ENCODE assay signal across 12 mouse cellular contexts in the genomic region with DNA sequence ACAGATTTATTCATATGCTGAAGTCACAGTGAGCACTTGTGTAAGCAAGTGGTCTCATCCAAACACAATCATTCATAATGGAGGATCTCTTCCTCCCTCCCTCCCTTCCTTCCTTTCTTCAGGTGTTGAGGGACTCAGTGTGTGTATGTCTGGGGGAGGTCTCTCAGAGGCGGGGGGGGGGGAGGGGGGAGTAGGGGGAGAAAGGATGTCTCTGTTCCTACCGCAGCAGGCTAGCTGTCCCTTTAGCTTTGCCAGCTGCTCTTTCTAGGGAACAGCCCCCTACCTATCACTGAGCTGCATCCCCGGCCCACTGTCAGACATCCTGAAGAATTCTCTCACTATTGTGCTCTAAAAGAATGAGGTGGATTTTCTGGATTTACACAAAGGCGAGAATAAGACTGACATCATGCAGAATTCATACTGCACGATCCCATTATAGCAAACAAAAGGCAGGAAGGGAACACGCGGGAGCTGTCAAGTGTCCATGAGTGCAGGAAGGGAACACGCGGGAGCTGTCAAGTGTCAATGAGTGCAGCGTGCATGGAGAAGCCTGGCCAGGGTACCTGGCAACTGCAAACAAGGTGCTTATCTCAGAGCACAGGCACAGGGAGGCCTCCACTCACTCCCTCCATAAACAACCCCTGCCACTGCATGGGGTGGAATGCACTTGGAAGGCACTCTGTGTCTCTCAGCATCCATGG.
A peak's percentile ranks its signal among the peaks of the same experiment; 100 is the strongest.
DNase-seq lines count a peak whose midpoint lies in the region; ATAC-seq and TF ChIP-seq lines count a peak whose summit lies in the region.
"Had no signal": no experiment of that assay in that cellular context is flagged by ENCODE, and none has a peak within 500 bp of the region (broad histone marks: within the 10 kb centered on the region; RNA-seq: fewer than 3 reads in every experiment).

No protein-coding gene starts in this region.

- H3K4me3 ChIP-seq in layer of hippocampus, adult 2 months: no peak overlapping the region
- H3K4me3 ChIP-seq in forebrain, embryonic 12.5 days (replicated peaks): no peak overlapping the region
- H3K4me3 ChIP-seq in liver, embryonic 11.5 days (ENCODE audit: low read depth, low read length): no peak overlapping the region
- H3K4me3 ChIP-seq in midbrain, embryonic 14.5 days (replicated peaks; ENCODE audit: low read depth, low read length): no peak overlapping the region
- H3K4me3 ChIP-seq in kidney, adult 2 months (ENCODE audit: insufficient read depth, low read depth, low read length): no peak overlapping the region
- H3K4me3 ChIP-seq: embryonic facial prominence, embryonic 15.5 days; limb, embryonic 13.5 days had no signal

- DNase-seq in layer of hippocampus, adult 2 months (ENCODE audit: low spot score in 2 of 2): no peak
- no peak for DNase-seq in layer of hippocampus, postnatal 36 days
- DNase-seq in liver, embryonic 11.5 days (ENCODE audit: low spot score): no peak
- peak; percentile 65 for DNase-seq in midbrain, embryonic 14.5 days
- DNase-seq in thymus, postnatal 14 days: no peak
- no peak for DNase-seq in cerebellum, postnatal 25 days
- DNase-seq in kidney, adult 2 months: no peak
- DNase-seq: adrenal gland, postnatal 36 days; kidney, adult 11 months had no signal

- no peaks in the 10 kb centered on the region for H3K9me3 ChIP-seq in forebrain, embryonic 12.5 days
- no peaks in the 10 kb centered on the region for H3K9me3 ChIP-seq in liver, embryonic 11.5 days (ENCODE audit: control insufficient read depth, low read length)
- H3K9me3 ChIP-seq in midbrain, embryonic 14.5 days (ENCODE audit: control insufficient read depth, low read length): no peaks in the 10 kb centered on the region
- H3K9me3 ChIP-seq: embryonic facial prominence, embryonic 15.5 days; limb, embryonic 13.5 days had no signal

- H3K27ac ChIP-seq in layer of hippocampus, adult 2 months: peak overlapping the region; percentile 46
- H3K27ac ChIP-seq in forebrain, embryonic 12.5 days: peak overlapping the region; percentile 70
- H3K27ac ChIP-seq in liver, embryonic 11.5 days (ENCODE audit: low read depth, low read length): peak overlapping the region; percentile 89
- peak overlapping the region; percentile 68 for H3K27ac ChIP-seq in midbrain, embryonic 14.5 days (replicated peaks; ENCODE audit: low read depth, low read length)
- no peak overlapping the region for H3K27ac ChIP-seq in kidney, adult 2 months (ENCODE audit: insufficient read depth, low read depth, low read length)
- H3K27ac ChIP-seq: embryonic facial prominence, embryonic 15.5 days; limb, embryonic 13.5 days had no signal

- ATAC-seq in forebrain, embryonic 12.5 days (ENCODE audit: low FRiP score): no peak
- ATAC-seq in liver, embryonic 11.5 days (replicated peaks; ENCODE audit: low FRiP score): peak; percentile 77
- ATAC-seq in midbrain, embryonic 14.5 days (ENCODE audit: low FRiP score, low TSS enrichment): no peak

- no peak overlapping the region for H3K9ac ChIP-seq in forebrain, embryonic 12.5 days
- peak overlapping the region; percentile 55 for H3K9ac ChIP-seq in liver, embryonic 11.5 days (ENCODE audit: low read depth, low read length)
- no peak overlapping the region; the same call in 1 of the 2 replicates for H3K9ac ChIP-seq in midbrain, embryonic 14.5 days (replicated peaks; ENCODE audit: low read length)
- H3K9ac ChIP-seq: embryonic facial prominence, embryonic 15.5 days; limb, embryonic 13.5 days had no signal

- no peak for TF ChIP-seq CTCF in layer of hippocampus, adult 2 months (conservative IDR thresholded peaks at IDR 0.05)
- no peak for TF ChIP-seq CTCF in kidney, adult 2 months (conservative IDR thresholded peaks at IDR 0.05; ENCODE audit: insufficient read depth, insufficient read length, low read depth, low read length)

- no peaks in the 10 kb centered on the region for H3K27me3 ChIP-seq in forebrain, embryonic 12.5 days
- no peaks in the 10 kb centered on the region for H3K27me3 ChIP-seq in liver, embryonic 11.5 days (replicated peaks; ENCODE audit: control insufficient read depth, insufficient read depth, low read length)
- H3K27me3 ChIP-seq in midbrain, embryonic 14.5 days (ENCODE audit: control insufficient read depth, insufficient read depth, low read length): no peaks in the 10 kb centered on the region
- no peaks in the 10 kb centered on the region for H3K27me3 ChIP-seq in kidney, adult 2 months (replicated peaks; ENCODE audit: control insufficient read depth, insufficient read depth, low read length)
- H3K27me3 ChIP-seq: embryonic facial prominence, embryonic 15.5 days; limb, embryonic 13.5 days had no signal

- H3K4me2 ChIP-seq in forebrain, embryonic 12.5 days: no peak overlapping the region
- peak overlapping the region; percentile 49 for H3K4me2 ChIP-seq in liver, embryonic 11.5 days
- H3K4me2 ChIP-seq in midbrain, embryonic 14.5 days (ENCODE audit: low read length): no peak overlapping the region
- H3K4me2 ChIP-seq: embryonic facial prominence, embryonic 15.5 days; limb, embryonic 13.5 days had no signal

- WGBS in forebrain, embryonic 12.5 days: 32% methylated on average over 10 of the region's 10 CpGs
- 40% methylated on average over 10 of the region's 10 CpGs for WGBS in liver, embryonic 11.5 days
- 18% methylated on average over 9 of the region's 10 CpGs for WGBS in midbrain, embryonic 14.5 days
- WGBS in kidney, adult 2 months: 61% methylated on average over 9 of the region's 10 CpGs

- H3K4me1 ChIP-seq in forebrain, embryonic 12.5 days: peaks cover 13% of the 10 kb centered on the region
- peaks cover 34% of the 10 kb centered on the region for H3K4me1 ChIP-seq in liver, embryonic 11.5 days (replicated peaks; ENCODE audit: control insufficient read depth, insufficient read depth, low read length)
- H3K4me1 ChIP-seq in midbrain, embryonic 14.5 days (ENCODE audit: control insufficient read depth, insufficient read depth, low read length): peaks cover 6% of the 10 kb centered on the region
- no peaks in the 10 kb centered on the region for H3K4me1 ChIP-seq in kidney, adult 2 months (ENCODE audit: control insufficient read depth, insufficient read depth, low read length)

- 0 out of 2 replicates have a peak, but pooled peaks cover 5% of the 10 kb centered on the region for H3K36me3 ChIP-seq in forebrain, embryonic 12.5 days (replicated peaks)
- no peaks in the 10 kb centered on the region for H3K36me3 ChIP-seq in liver, embryonic 11.5 days (ENCODE audit: control insufficient read depth, insufficient read depth, low read length)
- H3K36me3 ChIP-seq in midbrain, embryonic 14.5 days (ENCODE audit: control insufficient read depth, insufficient read depth, low read length): no peaks in the 10 kb centered on the region
- H3K36me3 ChIP-seq in kidney, adult 2 months (ENCODE audit: control insufficient read depth, insufficient read depth, low read length): no peaks in the 10 kb centered on the region

- TF ChIP-seq POLR2A in kidney, adult 2 months (IDR thresholded peaks at IDR 0.05; ENCODE audit: low read depth, low read length): no peak
